Mouse (Mus musculus) forebrain, embryonic 12.5 days (tissue): ENCODE measurements around the gene Flnb. TPM values are rescaled to one million over a fixed set of nuclear protein-coding genes. Genes with fewer than 3 reads are reported as not detected.

Experiments
- ATAC-seq: fragments of 200-750 bp; cut with Nextera tagmentation; 2 replicates; pipeline ENCODE4 v1.8.0; 2017; ENCODE audit warnings: moderate TSS enrichment; ENCODE audit not compliant: low FRiP score
- H3K27ac ChIP-seq: fragments of 300-500 bp; sonication (generic); 2 replicates; pipeline ENCODE4 v1.5.1; 2016; ENCODE audit warnings: mild to moderate bottlenecking
- H3K27me3 ChIP-seq: fragments of 300-500 bp; sonication (generic); 2 replicates; pipeline ENCODE4 v1.6.1; 2016; ENCODE audit warnings: mild to moderate bottlenecking
- H3K36me3 ChIP-seq: fragments of 300-500 bp; sonication (generic); replicated peaks from 2 replicates; pipeline ENCODE4 v1.6.1; 2016; ENCODE audit warnings: mild to moderate bottlenecking
- H3K4me1 ChIP-seq: fragments of 300-500 bp; sonication (generic); 2 replicates; pipeline ENCODE4 v1.6.1; 2016
- H3K4me2 ChIP-seq: fragments of 300-500 bp; sonication (generic); 2 replicates; pipeline ENCODE4 v1.6.1; 2016; ENCODE audit warnings: mild to moderate bottlenecking, moderate library complexity
- H3K4me3 ChIP-seq: fragments of 300-500 bp; sonication (generic); replicated peaks from 2 replicates; pipeline ENCODE4 v1.5.1; 2016; ENCODE audit warnings: mild to moderate bottlenecking
- H3K9ac ChIP-seq: fragments of 300-500 bp; sonication (generic); 2 replicates; pipeline ENCODE4 v1.6.1; 2016; ENCODE audit warnings: mild to moderate bottlenecking
- H3K9me3 ChIP-seq: fragments of 300-500 bp; sonication (generic); 2 replicates; pipeline ENCODE4 v1.6.1; 2016
- WGBS: fragments of 180-500 bp; shearing (Covaris S2); methylation state at CpG from one replicate; pipeline ENCODE4 v1.1.7; 2016; 5-methylcytosine and 5-hydroxymethylcytosine counted together
- polyA plus RNA-seq: library from polyadenylated mRNA; unstranded; fragments of >200 nt; fragmentation: Nextera tagmentation; extraction: Ambion mirVana; gene quantifications from 2 replicates; pipeline ENCODE4 v1.2.1, GENCODE M21; 2016

Gene Flnb
- polyA plus RNA-seq, 1 experiment from 2014 or later, result 21.3 TPM

GRCm38 (mm10) chr14:7832440-7832783, 14.7 kb downstream of the Flnb start:
- Histone ChIP-seq H3K4me3 (no peak overlapping the region), H3K4me2 (no peak overlapping the region), H3K4me1 (peaks cover 5% of the 10 kb centered on the region), H3K36me3 (no peaks in the 10 kb centered on the region), H3K27me3 (no peaks in the 10 kb centered on the region), H3K9me3 (no peaks in the 10 kb centered on the region), H3K9ac (no peak overlapping the region), H3K27ac (no peak overlapping the region)
- no peak for ATAC-seq
- WGBS, result 90% methylated on average over 5 of the region's 5 CpGs

GRCm38 (mm10) chr14:7833458-7833857, 15.7 kb downstream of the Flnb start:
- 79% methylated on average over 4 of the region's 4 CpGs for WGBS
- Histone ChIP-seq H3K9ac (no peak overlapping the region), H3K9me3 (no peaks in the 10 kb centered on the region), H3K36me3 (no peaks in the 10 kb centered on the region), H3K27ac (no peak overlapping the region), H3K27me3 (no peaks in the 10 kb centered on the region), H3K4me1 (peaks cover 5% of the 10 kb centered on the region), H3K4me3 (no peak overlapping the region), H3K4me2 (no peak overlapping the region)
- ATAC-seq, result no peak

GRCm38 (mm10) chr14:7838564-7839089, 20.9 kb downstream of the Flnb start:
- no peaks in the 10 kb centered on the region for H3K36me3 ChIP-seq
- no peaks in the 10 kb centered on the region for H3K9me3 ChIP-seq
- no peak overlapping the region for H3K9ac ChIP-seq
- H3K4me1 ChIP-seq, result peaks cover 5% of the 10 kb centered on the region; the same call in 1 of the 2 replicates
- 86% methylated on average over 5 of the region's 5 CpGs for WGBS
- H3K4me3 ChIP-seq, result no peak overlapping the region
- no peak overlapping the region for H3K4me2 ChIP-seq
- H3K27me3 ChIP-seq, result no peaks in the 10 kb centered on the region
- ATAC-seq, result no peak
- H3K27ac ChIP-seq, result no peak overlapping the region

GRCm38 (mm10) chr14:7839950-7840514, 22.3 kb downstream of the Flnb start:
- no peak overlapping the region for H3K9ac ChIP-seq
- 45% methylated on average over 8 of the region's 8 CpGs for WGBS
- no peaks in the 10 kb centered on the region for H3K27me3 ChIP-seq
- no peaks in the 10 kb centered on the region for H3K36me3 ChIP-seq
- ATAC-seq, result no peak
- no peaks in the 10 kb centered on the region for H3K9me3 ChIP-seq
- H3K4me1 ChIP-seq, result peaks cover 5% of the 10 kb centered on the region; the same call in 1 of the 2 replicates
- no peak overlapping the region for H3K27ac ChIP-seq
- H3K4me2 ChIP-seq, result no peak overlapping the region
- no peak overlapping the region for H3K4me3 ChIP-seq

GRCm38 (mm10) chr14:7842631-7843332, 25.0 kb downstream of the Flnb start:
- Histone ChIP-seq H3K36me3 (no peaks in the 10 kb centered on the region), H3K4me1 (peaks cover 17% of the 10 kb centered on the region), H3K27me3 (no peaks in the 10 kb centered on the region), H3K4me3 (no peak overlapping the region), H3K9me3 (no peaks in the 10 kb centered on the region), H3K9ac (no peak overlapping the region), H3K27ac (no peak overlapping the region), H3K4me2 (no peak overlapping the region)
- 72% methylated on average over 15 of the region's 15 CpGs for WGBS
- ATAC-seq, result no peak

GRCm38 (mm10) chr14:7846696-7847095, 28.9 kb downstream of the Flnb start:
- ATAC-seq, result no peak
- Histone ChIP-seq H3K9ac (no peak overlapping the region), H3K4me2 (no peak overlapping the region), H3K27me3 (no peaks in the 10 kb centered on the region), H3K4me1 (peaks cover 30% of the 10 kb centered on the region), H3K27ac (peak overlapping the region; percentile 83), H3K9me3 (no peaks in the 10 kb centered on the region), H3K4me3 (no peak overlapping the region), H3K36me3 (no peaks in the 10 kb centered on the region)
- 78% methylated on average over 4 of the region's 4 CpGs for WGBS

- peak overlapping the region; percentile 83 for H3K27ac ChIP-seq
- H3K9ac ChIP-seq, result no peak overlapping the region
- H3K4me2 ChIP-seq, result peak overlapping the region; percentile 15
- ATAC-seq, result peak; percentile 89
- peaks cover 38% of the 10 kb centered on the region for H3K4me1 ChIP-seq
- H3K36me3 ChIP-seq, result no peaks in the 10 kb centered on the region
- no peaks in the 10 kb centered on the region for H3K9me3 ChIP-seq
- no peaks in the 10 kb centered on the region for H3K27me3 ChIP-seq
- H3K4me3 ChIP-seq, result no peak overlapping the region
- 4% methylated on average over 5 of the region's 5 CpGs for WGBS
Measured at GRCm38 (mm10) chr14:7847746-7848232, 30.0 kb downstream of the Flnb start.

- H3K9ac ChIP-seq, result no peak overlapping the region
- H3K4me3 ChIP-seq, result no peak overlapping the region
- no peaks in the 10 kb centered on the region for H3K9me3 ChIP-seq
- H3K27ac ChIP-seq, result peak overlapping the region; percentile 13; the same call in 1 of the 2 replicates
- peaks cover 63% of the 10 kb centered on the region for H3K4me1 ChIP-seq
- H3K4me2 ChIP-seq, result no peak overlapping the region
- ATAC-seq, result no peak
- WGBS, result 78% methylated on average over 3 of the region's 3 CpGs
- no peaks in the 10 kb centered on the region for H3K36me3 ChIP-seq
- no peaks in the 10 kb centered on the region for H3K27me3 ChIP-seq
Measured at GRCm38 (mm10) chr14:7850913-7851312, 33.2 kb downstream of the Flnb start.

- H3K9me3 ChIP-seq, result no peaks in the 10 kb centered on the region
- 8% methylated on average over 5 of the region's 5 CpGs for WGBS
- no peak overlapping the region for H3K9ac ChIP-seq
- no peaks in the 10 kb centered on the region for H3K27me3 ChIP-seq
- H3K4me2 ChIP-seq, result 0 out of 2 replicates have a peak overlapping the region, but pooled peaks have one; percentile 8
- peak overlapping the region; percentile 13; the same call in 1 of the 2 replicates for H3K27ac ChIP-seq
- H3K36me3 ChIP-seq, result no peaks in the 10 kb centered on the region
- peaks cover 63% of the 10 kb centered on the region for H3K4me1 ChIP-seq
- ATAC-seq, result no peak
- H3K4me3 ChIP-seq, result no peak overlapping the region
Measured at GRCm38 (mm10) chr14:7851543-7852065, 33.8 kb downstream of the Flnb start.

- Histone ChIP-seq H3K9me3 (no peaks in the 10 kb centered on the region), H3K27me3 (no peaks in the 10 kb centered on the region), H3K36me3 (no peaks in the 10 kb centered on the region), H3K4me1 (peaks cover 44% of the 10 kb centered on the region), H3K4me2 (no peak overlapping the region), H3K9ac (no peak overlapping the region), H3K27ac (0 out of 2 replicates have a peak overlapping the region, but pooled peaks have one; percentile 9), H3K4me3 (no peak overlapping the region)
- 66% methylated on average over 11 of the region's 11 CpGs for WGBS
- 0 out of 2 replicates have a peak, but pooled peaks have one; percentile 24 for ATAC-seq
Measured at GRCm38 (mm10) chr14:7853691-7854090, 35.9 kb downstream of the Flnb start.

- H3K9ac ChIP-seq, result no peak overlapping the region
- H3K9me3 ChIP-seq, result no peaks in the 10 kb centered on the region
- no peaks in the 10 kb centered on the region for H3K36me3 ChIP-seq
- H3K27me3 ChIP-seq, result no peaks in the 10 kb centered on the region
- WGBS, result 81% methylated on average over 6 of the region's 6 CpGs
- no peak overlapping the region for H3K27ac ChIP-seq
- H3K4me2 ChIP-seq, result no peak overlapping the region
- no peak for ATAC-seq
- peaks cover 44% of the 10 kb centered on the region for H3K4me1 ChIP-seq
- H3K4me3 ChIP-seq, result no peak overlapping the region
Measured at GRCm38 (mm10) chr14:7854366-7854765, 36.6 kb downstream of the Flnb start.

GRCm38 (mm10) chr14:7855101-7855500, 37.3 kb downstream of the Flnb start:
- Histone ChIP-seq H3K4me2 (no peak overlapping the region), H3K9ac (no peak overlapping the region), H3K36me3 (no peaks in the 10 kb centered on the region), H3K27me3 (no peaks in the 10 kb centered on the region), H3K27ac (no peak overlapping the region), H3K4me1 (peaks cover 44% of the 10 kb centered on the region), H3K9me3 (no peaks in the 10 kb centered on the region), H3K4me3 (no peak overlapping the region)
- no peak for ATAC-seq
- WGBS, result 54% methylated on average over 6 of the region's 6 CpGs
